Mouse (Mus musculus): Measurements from ENCODE around the gene Arid3a.
"Not testable (repeated sequence)": the region's sequence is repeated elsewhere in the genome, so short reads cannot be mapped to it uniquely, and the experiment has no call there.

Gene Arid3a

GRCm38 (mm10) chr10:79926491-79927323 is at the start of gene Arid3a:
TSS of gene Arid3a (plus strand) at chr10:79927043.
- in situ Hi-C loops (cut with MboI, MseI) = loop anchor here in 1 of 2 experiments (5.0 to 10.0 kb wide), 2 partner anchors 44 to 92 kb away; no protein-coding TSS in a partner anchor

DNA sequence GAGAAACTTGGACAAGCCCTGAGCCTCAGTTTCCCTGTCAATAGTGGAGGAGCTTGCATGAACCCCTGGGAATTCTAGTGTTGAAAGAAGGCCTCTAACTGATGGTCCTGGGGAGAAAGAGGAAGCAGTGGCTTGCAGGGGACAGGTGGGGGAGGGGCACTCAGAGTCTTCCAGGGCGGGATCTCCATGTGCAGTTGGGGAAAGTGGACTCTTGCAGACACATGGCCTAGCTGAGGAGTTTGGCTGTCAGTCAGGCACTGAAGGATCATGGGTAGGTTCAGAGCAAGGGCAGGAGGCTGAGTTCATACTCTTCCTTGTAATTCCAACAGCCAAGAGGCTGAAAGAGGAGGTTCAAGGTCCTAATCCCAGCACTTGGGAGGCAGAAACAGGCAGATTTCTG is 49.7 kb upstream of the Arid3a start:
- in situ Hi-C loops (cut with MboI, MseI) = no loop called here

- in situ Hi-C loops (cut with MboI, MseI) = no loop called here
Observed at GRCm38 (mm10) chr10:79877757-79878156, 49.1 kb upstream of the Arid3a start.

DNA sequence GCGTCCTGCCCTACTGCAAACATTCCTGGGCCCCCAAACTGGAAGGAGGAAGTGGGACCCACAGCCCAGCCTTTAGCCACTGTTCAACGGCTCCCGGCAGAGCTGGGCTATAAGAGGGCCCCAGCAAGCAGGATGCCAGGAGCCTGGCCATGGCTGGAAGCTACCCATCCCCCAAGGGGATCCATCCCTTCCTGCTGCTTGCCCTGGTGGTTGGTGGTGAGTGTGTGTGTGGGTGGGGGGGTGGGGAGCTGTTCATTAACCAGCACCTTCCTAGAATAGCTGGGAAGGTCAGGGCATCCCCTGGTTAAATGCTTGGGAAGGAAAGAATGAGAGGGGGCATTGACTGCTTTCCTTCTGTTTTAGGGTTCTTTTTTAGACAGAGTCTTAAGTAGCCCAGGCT is 47.3 kb upstream of the Arid3a start:
- in situ Hi-C loops (cut with MboI, MseI) = no loop called here

DNA sequence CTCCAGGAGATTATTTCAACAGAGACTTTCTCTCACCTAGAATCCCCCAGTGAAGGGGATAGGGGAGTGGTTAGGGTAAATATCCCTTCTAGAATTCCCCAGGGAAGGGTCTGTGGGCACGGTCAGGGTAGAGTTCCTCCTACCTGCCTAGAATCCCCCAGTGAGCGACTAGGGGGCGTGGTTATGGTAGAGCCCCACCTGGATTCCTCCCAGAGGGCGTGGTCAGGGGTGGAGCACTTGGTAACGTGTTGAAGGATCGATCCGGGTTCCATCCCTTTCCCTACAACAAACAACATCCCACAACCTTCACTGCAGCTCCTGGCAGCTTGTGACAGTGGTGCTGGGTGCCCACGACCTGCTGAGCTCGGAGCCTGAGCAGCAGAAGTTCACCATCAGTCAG is 46.1 kb upstream of the Arid3a start:
- in situ Hi-C loops (cut with MboI, MseI) = loop anchor here (5.0 kb wide), 3 partner anchors 42 to 72 kb away; partner anchors contain the start of genes Arid3a (in 1 of the 2) and R3hdm4 (in 1 of the 2)

GRCm38 (mm10) chr10:79881981-79882380 is 44.9 kb upstream of the Arid3a start:
- in situ Hi-C loops (cut with MboI, MseI) = loop anchor here (5.0 kb wide), 3 partner anchors 40 to 70 kb away; partner anchors contain the start of genes Arid3a (in 1 of the 2) and R3hdm4 (in 1 of the 2)

- in situ Hi-C loops (cut with MboI, MseI) = loop anchor here (5.0 kb wide), 3 partner anchors 39 to 69 kb away; partner anchors contain the start of genes Arid3a (in 1 of the 2) and R3hdm4 (in 1 of the 2)
Observed at GRCm38 (mm10) chr10:79883297-79884084, 43.4 kb upstream of the Arid3a start.

- in situ Hi-C loops (cut with MboI, MseI) = loop anchor here (5.0 kb wide), 3 partner anchors 38 to 68 kb away; partner anchors contain the start of genes Arid3a (in 1 of the 2) and R3hdm4 (in 1 of the 2)
Observed at GRCm38 (mm10) chr10:79884446-79884845, 42.4 kb upstream of the Arid3a start.

DNA sequence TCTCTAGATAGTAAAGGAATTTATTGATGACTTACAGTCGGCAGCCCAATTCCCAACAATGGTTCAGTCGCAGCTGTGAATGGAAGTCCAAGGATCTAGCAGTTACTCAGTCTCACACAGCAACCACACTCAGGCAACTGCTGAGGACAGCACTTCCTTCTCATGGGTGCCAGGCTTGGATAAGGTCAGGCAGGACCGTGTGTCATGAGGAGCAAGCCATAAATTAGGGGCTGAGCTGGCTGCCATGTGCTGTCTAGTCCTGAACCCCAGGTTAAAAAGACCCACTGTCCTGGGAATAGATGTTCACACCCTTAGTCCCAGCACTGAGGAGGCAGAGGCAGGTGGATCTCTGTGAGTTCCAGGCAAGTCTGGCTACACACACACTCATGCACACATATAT is 41.9 kb upstream of the Arid3a start:
- in situ Hi-C loops (cut with MboI, MseI) = loop anchor here (5.0 kb wide), 3 partner anchors 37 to 67 kb away; partner anchors contain the start of genes Arid3a (in 1 of the 2) and R3hdm4 (in 1 of the 2)

DNA sequence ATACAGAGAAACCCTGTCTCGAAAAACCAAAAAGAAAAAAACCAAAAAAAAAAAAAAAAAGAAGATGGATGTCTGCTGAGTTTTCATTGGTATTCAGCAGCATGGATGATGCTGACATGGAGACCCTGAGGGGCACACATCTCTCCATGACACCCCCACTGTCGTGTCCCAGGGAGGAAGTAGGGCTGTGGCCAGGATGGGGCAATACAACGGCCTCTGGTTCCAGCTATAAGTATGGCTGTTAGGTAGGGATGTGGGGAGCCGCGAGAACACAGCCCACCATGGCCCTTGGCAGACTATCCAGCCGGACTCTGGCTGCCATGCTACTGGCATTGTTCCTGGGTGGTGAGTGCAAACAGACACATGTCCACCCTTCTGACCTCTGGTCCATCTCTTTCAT is 40.8 kb upstream of the Arid3a start, which contains the start of gene Elane:
Gene Elane (plus strand): TSS at position 194 of the 400 bp plus-strand sequence.
- in situ Hi-C loops (cut with MboI, MseI) = no loop called here

- in situ Hi-C loops (cut with MboI, MseI) = no loop called here
Observed at GRCm38 (mm10) chr10:79886611-79887010, 40.2 kb upstream of the Arid3a start.

- in situ Hi-C loops (cut with MboI, MseI) = no loop called here
Observed at GRCm38 (mm10) chr10:79889386-79889785, 37.5 kb upstream of the Arid3a start.

- in situ Hi-C loops (cut with MboI, MseI) = no loop called here
Observed at GRCm38 (mm10) chr10:79890670-79891069, 36.2 kb upstream of the Arid3a start, which contains the start of gene Cfd. TSS of gene Cfd (plus strand) at chr10:79890853.

- in situ Hi-C loops (cut with MboI, MseI) = not testable (repeated sequence)
Observed at GRCm38 (mm10) chr10:79892451-79893118, 34.3 kb upstream of the Arid3a start.

GRCm38 (mm10) chr10:79896306-79896705 is 30.5 kb upstream of the Arid3a start:
- in situ Hi-C loops (cut with MboI, MseI) = no loop called here

DNA sequence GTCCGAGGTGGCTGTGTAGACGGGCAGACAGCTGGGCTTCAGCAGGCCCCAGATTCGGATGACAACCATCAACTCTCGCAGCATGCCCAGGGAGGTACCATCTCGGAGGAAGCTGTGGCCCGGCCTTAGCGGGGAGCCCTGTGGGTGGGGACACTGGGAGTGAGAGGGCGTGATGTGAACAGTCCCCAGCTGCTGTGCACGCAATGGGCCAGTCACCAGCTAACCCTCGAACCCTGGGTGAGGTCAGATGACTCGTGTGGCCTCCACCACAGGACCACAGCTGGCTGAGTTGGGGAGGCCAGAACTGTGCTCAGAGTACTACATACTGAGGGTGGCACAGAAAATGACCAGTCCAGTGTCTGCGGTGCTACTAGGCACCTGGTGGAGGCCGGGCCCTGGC is 30.0 kb upstream of the Arid3a start:
- in situ Hi-C loops (cut with MboI, MseI) = no loop called here

- in situ Hi-C loops (cut with MboI, MseI) = no loop called here
Observed at GRCm38 (mm10) chr10:79897316-79898245, 29.3 kb upstream of the Arid3a start.

DNA sequence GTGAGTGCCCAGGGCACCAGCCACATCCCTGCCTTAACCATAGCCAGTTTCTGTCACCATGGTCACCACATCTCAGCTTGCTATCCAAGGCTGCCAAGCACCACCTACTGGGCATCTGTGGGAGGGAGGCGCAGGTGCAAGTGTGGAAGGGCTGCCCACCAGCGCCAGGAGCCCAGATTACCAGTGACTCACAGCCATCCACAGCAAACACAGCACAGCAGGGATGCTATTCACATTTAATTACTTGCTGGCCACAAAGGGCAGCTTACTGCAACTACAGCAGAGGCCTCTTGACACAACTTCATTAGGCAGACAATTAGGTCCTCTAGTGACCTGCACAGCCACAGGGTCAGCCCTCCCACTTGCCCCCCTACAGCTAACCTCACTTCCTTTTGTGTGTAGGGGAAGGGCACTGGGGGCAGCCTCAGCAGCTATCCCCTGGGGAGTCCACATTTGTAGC is 25.9 kb upstream of the Arid3a start:
- in situ Hi-C loops (cut with MboI, MseI) = loop anchor here in 1 of 2 experiments (10.0 kb wide), 1 partner anchor 476 kb away; no protein-coding TSS in a partner anchor

DNA sequence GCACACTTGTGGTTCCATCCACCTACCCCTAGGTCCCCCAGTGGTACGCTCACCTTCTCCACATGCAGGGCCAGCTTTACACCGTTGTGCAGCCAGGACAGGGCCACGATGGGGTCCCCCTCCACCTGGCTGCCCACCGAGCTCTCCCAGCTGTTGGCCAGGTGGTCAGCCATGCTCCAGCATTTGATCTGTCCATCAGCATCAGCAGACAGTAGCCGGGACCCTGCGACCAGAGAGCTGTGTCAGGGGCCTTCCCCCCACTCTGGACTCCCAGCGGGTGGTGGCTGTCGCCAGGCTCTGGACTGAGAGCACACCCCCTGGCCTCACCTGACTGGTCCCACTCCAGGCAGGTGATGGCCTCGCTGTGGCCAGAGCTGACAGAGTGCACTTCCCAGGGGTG is 20.1 kb upstream of the Arid3a start:
- in situ Hi-C loops (cut with MboI, MseI) = loop anchor here in 1 of 2 experiments (10.0 kb wide), 1 partner anchor 482 kb away; no protein-coding TSS in a partner anchor

DNA sequence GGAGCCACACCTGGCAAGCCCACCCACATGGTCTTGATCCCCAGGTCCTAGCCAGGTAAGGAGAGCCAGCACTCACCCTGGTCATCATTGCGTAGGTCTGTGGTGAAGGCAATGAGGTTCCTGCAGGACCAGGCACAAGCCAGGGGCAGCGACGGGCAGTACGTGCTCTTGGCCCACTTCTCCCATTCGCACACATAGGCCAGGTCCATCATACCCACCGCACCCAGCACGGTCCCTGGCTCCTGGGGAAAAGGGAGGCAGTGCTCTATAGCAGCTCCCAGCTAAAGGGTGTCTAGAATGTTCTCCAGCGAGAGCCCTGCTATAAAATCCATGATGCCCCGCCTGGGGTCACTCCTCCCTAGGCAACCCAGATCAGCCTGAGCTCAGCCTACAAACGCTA is 19.4 kb upstream of the Arid3a start:
- in situ Hi-C loops (cut with MboI, MseI) = loop anchor here in 1 of 2 experiments (10.0 kb wide), 1 partner anchor 483 kb away; no protein-coding TSS in a partner anchor
